Comparison of ENCODE assay signal across 9 mouse cellular contexts in the genomic region with DNA sequence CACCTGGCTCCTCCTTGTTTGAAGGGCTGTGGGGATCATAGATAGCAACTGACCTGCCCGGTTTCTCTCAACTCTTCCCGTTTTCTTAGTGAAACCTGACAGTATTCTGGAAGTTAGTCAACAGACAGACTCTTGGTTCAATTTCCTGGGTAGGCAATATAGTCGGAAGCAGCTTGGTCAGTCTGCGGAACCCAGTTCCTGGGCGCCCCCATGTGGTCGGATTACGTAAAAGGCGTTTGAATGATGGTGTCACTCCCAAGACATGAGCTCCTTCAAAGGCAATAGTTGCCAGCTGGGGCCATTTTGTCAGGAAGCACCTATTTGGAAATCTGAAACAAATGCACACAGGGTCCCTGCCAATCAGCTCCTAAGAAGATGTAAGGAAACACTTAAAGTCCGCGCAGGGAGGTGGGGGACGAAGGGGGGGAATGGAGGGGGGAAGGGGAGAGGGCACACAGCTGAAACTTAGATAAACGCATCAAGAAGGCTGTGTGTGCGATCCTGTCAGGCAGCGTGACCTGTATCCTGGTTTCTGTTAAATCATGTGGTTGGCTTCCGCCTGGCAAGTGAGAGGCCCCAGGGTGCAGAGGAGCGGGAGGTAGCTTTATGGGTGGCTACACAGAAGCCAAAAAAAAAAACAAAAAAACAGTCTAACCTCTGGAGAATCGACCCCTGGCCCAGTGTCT.
DNase-seq lines count a peak whose midpoint lies in the region; ATAC-seq and TF ChIP-seq lines count a peak whose summit lies in the region.
"Had no signal": no experiment of that assay in that cellular context is flagged by ENCODE, and none has a peak within 500 bp of the region (broad histone marks: within the 10 kb centered on the region; RNA-seq: fewer than 3 reads in every experiment).

No protein-coding gene starts in this region.

- no peak overlapping the region for H3K4me3 ChIP-seq in limb, embryonic 14.5 days (replicated peaks; ENCODE audit: low read length)
- H3K4me3 ChIP-seq in midbrain, embryonic 16.5 days (ENCODE audit: low read depth, low read length) = no peak overlapping the region
- no peak overlapping the region for H3K4me3 ChIP-seq in stomach, embryonic 16.5 days (replicated peaks; ENCODE audit: low read length)

- H3K36me3 ChIP-seq in limb, embryonic 14.5 days (ENCODE audit: control insufficient read depth, insufficient read depth, low read length) = no peaks in the 10 kb centered on the region
- H3K36me3 ChIP-seq in midbrain, embryonic 16.5 days (ENCODE audit: control insufficient read depth, insufficient read depth, low read length) = no peaks in the 10 kb centered on the region
- no peaks in the 10 kb centered on the region for H3K36me3 ChIP-seq in stomach, embryonic 16.5 days (ENCODE audit: control insufficient read depth, insufficient read depth, low read length)
- H3K36me3 ChIP-seq: G1E had no signal

- ATAC-seq in limb, embryonic 14.5 days (ENCODE audit: low FRiP score, low read depth) = peak; percentile 18; the same call in 1 of the 2 replicates
- ATAC-seq in midbrain, embryonic 16.5 days = peak; percentile 16; the same call in 1 of the 2 replicates
- ATAC-seq in stomach, embryonic 16.5 days (ENCODE audit: insufficient read depth, low FRiP score) = peak; percentile 39; the same call in 1 of the 2 replicates

- peak overlapping the region; percentile 87 for H3K27ac ChIP-seq in limb, embryonic 14.5 days (replicated peaks; ENCODE audit: low read depth, low read length)
- peak overlapping the region; percentile 14; the same call in 1 of the 2 replicates for H3K27ac ChIP-seq in midbrain, embryonic 16.5 days (ENCODE audit: low read length)
- H3K27ac ChIP-seq in stomach, embryonic 16.5 days (ENCODE audit: low read length) = peak overlapping the region; percentile 96

- H3K9ac ChIP-seq in limb, embryonic 14.5 days (ENCODE audit: low read depth, low read length, severe bottlenecking) = 0 out of 2 replicates have a peak overlapping the region, but pooled peaks have one; percentile 38
- H3K9ac ChIP-seq in midbrain, embryonic 16.5 days (ENCODE audit: low read depth, low read length) = no peak overlapping the region
- H3K9ac ChIP-seq in stomach, embryonic 16.5 days (ENCODE audit: low read length) = peak overlapping the region; percentile 67

- WGBS in limb, embryonic 14.5 days = 21% methylated on average over 17 of the region's 17 CpGs
- WGBS in midbrain, embryonic 16.5 days = 39% methylated on average over 17 of the region's 17 CpGs
- WGBS in stomach, embryonic 16.5 days = 21% methylated on average over 17 of the region's 17 CpGs

- DNase-seq in cerebellum, postnatal 10 days = peak; percentile 80 to 84
- DNase-seq in cerebellum, adult 8-10 months = no peak
- peak; percentile 94 for DNase-seq in ZHBTc4 (ENCODE audit: low read depth, low spot score)
- DNase-seq in fibroblast of lung, adult 2 months (ENCODE audit: low read depth) = peak; percentile 58
- DNase-seq in induced T-regulatory cell, adult 2 months (ENCODE audit: low read depth) = peak; percentile 90
- DNase-seq in limb, embryonic 14.5 days (ENCODE audit: low spot score) = peak; percentile 82

- TF ChIP-seq POLR2A in limb, embryonic 14.5 days (IDR thresholded peaks at IDR 0.05; ENCODE audit: borderline replicate concordance, extremely low read depth, insufficient read depth, insufficient read length) = no peak

- no peaks in the 10 kb centered on the region for H3K9me3 ChIP-seq in limb, embryonic 14.5 days (ENCODE audit: control insufficient read depth, low read length)
- no peaks in the 10 kb centered on the region for H3K9me3 ChIP-seq in midbrain, embryonic 16.5 days (replicated peaks; ENCODE audit: control insufficient read depth, low read length, poor library complexity, severe bottlenecking)
- H3K9me3 ChIP-seq in stomach, embryonic 16.5 days (replicated peaks; ENCODE audit: control insufficient read depth, low read length) = no peaks in the 10 kb centered on the region

- H3K27me3 ChIP-seq in limb, embryonic 14.5 days (ENCODE audit: control insufficient read depth, insufficient read depth, low read length) = no peaks in the 10 kb centered on the region
- H3K27me3 ChIP-seq in midbrain, embryonic 16.5 days (ENCODE audit: control insufficient read depth, insufficient read depth, low read depth, low read length) = no peaks in the 10 kb centered on the region
- no peaks in the 10 kb centered on the region for H3K27me3 ChIP-seq in stomach, embryonic 16.5 days (ENCODE audit: control insufficient read depth, insufficient read depth, low read length)

- peaks cover 31% of the 10 kb centered on the region for H3K4me1 ChIP-seq in limb, embryonic 14.5 days (ENCODE audit: control insufficient read depth, insufficient read depth, low read length)
- H3K4me1 ChIP-seq in midbrain, embryonic 16.5 days (ENCODE audit: control insufficient read depth, insufficient read depth, low read length) = peaks cover 9% of the 10 kb centered on the region
- H3K4me1 ChIP-seq in stomach, embryonic 16.5 days (ENCODE audit: control insufficient read depth, insufficient read depth, low read length) = peaks cover 37% of the 10 kb centered on the region

- peak overlapping the region; percentile 37; the same call in 1 of the 2 replicates for H3K4me2 ChIP-seq in limb, embryonic 14.5 days (replicated peaks; ENCODE audit: low read depth, low read length, severe bottlenecking)
- H3K4me2 ChIP-seq in midbrain, embryonic 16.5 days (ENCODE audit: low read length) = no peak overlapping the region
- H3K4me2 ChIP-seq in stomach, embryonic 16.5 days (ENCODE audit: low read depth, low read length) = peak overlapping the region; percentile 40

Comparison
In these comparisons a context has a peak if more than half of its experiments do, and no peak if none do; other contexts are left out.
1. H3K27ac ChIP-seq: peak in every context shown above with its lines; median percentile 96 in stomach, embryonic 16.5 days; 87 in limb, embryonic 14.5 days; 14 in midbrain, embryonic 16.5 days.